Mouse (Mus musculus): ENCODE results near the gene Rap1gap. TPM values are rescaled to one million over a fixed set of nuclear protein-coding genes. Genes with fewer than 3 reads are reported as not detected.
A peak's percentile ranks its signal among the peaks of the same experiment; 100 is the strongest.

The Rap1gap gene
- total RNA-seq, 2 experiments from 2014 or later: 13.8 to 19.4 TPM

DNA sequence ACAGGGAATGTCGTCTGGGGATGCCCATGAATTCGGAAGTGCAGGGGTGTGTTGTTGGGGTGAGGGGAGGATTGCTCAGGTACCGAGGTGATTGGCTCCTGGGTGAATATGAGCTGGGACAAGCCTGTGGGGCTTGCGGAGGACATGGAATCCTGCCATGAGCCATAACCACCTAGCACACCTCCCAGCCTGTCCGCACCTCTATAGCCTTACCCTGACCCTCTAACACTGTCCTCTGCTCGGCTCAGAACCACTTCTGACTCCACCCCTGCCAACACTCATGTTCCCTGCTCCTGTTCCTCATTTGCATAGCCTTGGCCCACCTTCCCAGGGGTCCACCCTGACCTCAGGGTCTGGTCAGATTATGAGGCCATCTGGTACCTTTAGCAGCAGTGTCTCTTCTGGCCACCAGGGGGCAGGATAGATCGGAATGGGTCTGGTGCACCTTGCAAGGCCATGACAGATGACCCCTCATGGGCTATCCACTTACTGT lies 18.5 kb downstream of the Rap1gap start:
- no peak for DNase-seq (ENCODE audit: low spot score)
- intact Hi-C loops (cut with DNase I): loop anchor here (1.0 to 5.0 kb wide), 2 partner anchors 39 to 154 kb away; no protein-coding TSS in a partner anchor

DNA sequence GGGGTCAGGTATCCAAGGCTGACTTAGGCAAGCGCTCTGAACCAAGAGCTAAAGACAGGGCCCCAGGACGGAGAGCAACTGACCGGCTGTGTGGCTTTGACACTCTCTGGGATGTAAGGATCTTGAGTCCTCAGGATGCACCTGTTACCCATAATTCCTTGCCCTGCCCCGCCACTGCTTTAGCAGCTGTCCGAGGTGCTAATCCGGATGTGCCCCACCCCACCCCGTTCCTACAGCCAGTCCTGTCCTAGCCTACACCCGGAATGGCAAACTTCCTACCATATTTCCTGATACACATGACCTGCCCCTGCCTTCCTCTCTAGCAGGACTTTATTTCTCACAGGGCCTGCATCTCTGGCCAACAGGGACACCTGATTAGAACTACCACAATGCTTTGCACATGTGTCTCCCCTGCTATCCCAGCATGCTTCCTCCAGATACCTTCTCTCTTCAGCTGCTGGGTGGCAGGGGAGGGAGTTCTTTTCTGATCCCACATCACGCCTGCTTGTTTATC lies 20.4 kb downstream of the Rap1gap start:
- no peak for DNase-seq (ENCODE audit: low spot score)
- intact Hi-C loops (cut with DNase I): loop anchor here (5.0 kb wide), 1 partner anchor 152 kb away; no protein-coding TSS in a partner anchor

DNA sequence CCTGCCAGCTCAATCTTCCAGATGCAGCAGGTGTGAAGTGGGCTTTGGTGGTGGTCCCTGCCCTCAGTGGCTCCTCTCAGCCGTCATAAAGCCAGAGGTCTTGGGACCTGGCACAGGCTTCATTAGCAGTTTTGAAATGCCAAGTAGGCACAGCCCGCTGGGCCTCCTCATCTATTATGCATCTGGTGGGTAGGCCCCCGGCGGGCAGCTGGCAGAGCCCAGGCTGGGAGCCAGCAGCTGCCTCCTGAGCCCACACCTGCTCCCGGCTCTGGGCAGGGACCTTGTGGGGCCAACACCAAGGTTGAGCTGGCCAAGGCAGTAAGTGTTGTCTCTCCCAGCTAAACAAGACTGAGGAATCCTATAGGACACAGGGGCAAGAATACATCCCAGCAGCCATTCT lies 21.8 kb downstream of the Rap1gap start:
- no peak for DNase-seq (ENCODE audit: low spot score)

DNA sequence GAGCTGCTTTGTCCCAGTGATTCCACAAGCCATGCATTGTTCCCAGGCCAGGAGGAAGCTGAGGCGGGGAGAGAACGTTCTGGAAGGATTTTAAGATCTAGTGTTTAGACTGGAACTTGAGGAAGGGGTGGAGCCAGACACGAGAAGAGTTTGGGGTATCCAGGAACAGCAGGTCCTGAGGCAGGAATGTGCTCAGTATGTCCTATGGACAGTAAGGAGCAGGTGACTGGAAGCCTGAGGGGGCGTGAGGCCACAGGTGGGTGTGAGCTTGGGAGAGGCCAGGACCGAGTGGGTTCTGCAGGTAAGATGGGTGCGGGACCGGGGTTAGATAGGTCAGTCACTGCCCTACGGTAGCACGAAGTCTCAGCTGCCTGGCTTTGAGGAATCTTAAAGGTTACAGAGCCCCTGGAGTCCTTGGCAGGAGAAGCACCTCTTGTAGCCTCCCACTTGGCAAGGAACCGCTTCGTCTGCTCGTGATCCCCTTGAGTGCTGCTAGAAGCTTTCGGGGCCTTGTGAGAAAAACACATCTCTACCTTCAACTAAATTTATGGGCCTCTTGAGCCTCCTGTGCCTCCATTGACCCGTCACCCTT lies 22.8 kb downstream of the Rap1gap start:
- intact Hi-C loops (cut with DNase I): no loop called here
- no peak for DNase-seq (ENCODE audit: low spot score)

More for the DNA sequence above, 21.8 kb downstream of the Rap1gap start:
- intact Hi-C loops (cut with DNase I): no loop called here

DNA sequence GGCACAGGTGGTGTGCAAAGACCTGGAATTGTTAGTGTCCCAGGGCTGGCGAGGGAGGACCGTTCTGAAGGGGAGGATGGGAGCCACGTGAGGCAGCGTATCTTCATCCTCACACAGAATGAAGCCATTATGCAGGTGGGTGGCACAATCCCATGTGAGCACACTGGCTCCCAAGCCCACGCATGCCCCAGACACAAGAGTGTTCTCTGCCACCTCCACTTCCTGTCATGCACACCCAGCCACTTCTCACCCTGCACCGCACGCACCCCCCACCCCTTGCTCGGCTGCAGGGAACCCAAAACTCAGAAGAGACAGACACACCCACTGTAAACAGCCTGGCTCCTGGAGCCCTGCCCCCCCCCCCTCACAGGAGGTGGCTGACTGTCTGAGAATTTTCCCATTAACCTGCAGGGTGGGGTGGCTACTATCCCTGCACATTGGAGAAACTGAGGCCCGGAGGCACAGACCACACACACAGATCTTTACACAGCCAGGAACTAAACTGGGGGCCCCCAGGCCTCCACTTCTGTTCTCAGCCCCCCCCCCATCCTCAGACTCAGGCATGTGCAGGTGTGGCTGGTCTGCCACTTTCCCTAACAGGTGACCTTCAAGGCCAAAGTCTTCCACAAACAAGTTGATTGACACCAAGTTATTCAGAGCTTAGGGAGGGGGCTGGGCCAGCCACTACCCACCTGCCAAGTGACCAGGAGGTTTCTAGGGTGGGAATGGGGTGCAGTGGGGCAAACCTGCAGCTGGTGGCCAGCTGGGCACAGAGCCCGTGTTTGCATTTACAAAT lies 27.8 kb downstream of the Rap1gap start:
- DNase-seq (ENCODE audit: low spot score): no peak
- intact Hi-C loops (cut with DNase I): no loop called here

DNA sequence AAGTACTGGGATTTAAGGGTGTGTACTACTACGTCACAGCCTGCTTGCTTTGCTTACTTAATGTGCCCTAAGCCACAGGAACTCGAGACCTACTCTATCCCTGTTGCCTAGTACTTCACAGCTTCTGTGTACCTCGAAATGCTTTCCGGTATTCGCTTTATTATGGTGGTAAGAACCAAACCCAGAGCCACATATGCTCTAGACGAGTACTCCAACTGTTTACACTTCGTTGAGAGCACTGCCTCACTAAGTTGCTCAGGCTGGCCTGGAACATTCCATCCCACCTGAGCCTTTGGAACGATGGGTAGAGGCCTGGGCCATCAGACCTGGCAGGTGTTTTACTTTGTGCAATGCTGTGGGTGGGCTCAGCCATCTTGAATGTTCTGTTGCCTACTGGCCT lies 30.8 kb downstream of the Rap1gap start:
- intact Hi-C loops (cut with DNase I): no loop called here

DNA sequence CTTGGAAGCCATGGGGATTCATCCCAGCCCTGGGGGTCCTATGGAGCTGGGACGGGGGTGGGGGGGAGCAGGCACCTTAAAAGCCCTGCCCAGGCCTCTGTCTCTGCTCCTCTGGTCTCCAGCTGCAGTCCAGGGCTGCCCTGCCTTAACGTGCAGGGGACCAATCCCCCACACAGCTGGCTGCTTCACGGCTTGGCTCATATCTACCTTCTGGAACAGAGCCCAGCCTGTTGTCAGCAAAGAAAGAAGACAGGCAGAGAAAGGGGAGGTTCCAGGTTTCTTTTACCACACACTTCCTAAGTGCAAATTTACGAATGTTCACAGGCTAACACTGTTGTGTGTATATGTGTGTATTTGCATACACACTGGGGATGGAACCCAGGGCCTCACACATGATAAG lies 31.4 kb downstream of the Rap1gap start:
- intact Hi-C loops (cut with DNase I): no loop called here
- no peak for DNase-seq (ENCODE audit: low spot score)

More for the DNA sequence above, 30.8 kb downstream of the Rap1gap start:
- DNase-seq (ENCODE audit: low spot score): no peak

DNA sequence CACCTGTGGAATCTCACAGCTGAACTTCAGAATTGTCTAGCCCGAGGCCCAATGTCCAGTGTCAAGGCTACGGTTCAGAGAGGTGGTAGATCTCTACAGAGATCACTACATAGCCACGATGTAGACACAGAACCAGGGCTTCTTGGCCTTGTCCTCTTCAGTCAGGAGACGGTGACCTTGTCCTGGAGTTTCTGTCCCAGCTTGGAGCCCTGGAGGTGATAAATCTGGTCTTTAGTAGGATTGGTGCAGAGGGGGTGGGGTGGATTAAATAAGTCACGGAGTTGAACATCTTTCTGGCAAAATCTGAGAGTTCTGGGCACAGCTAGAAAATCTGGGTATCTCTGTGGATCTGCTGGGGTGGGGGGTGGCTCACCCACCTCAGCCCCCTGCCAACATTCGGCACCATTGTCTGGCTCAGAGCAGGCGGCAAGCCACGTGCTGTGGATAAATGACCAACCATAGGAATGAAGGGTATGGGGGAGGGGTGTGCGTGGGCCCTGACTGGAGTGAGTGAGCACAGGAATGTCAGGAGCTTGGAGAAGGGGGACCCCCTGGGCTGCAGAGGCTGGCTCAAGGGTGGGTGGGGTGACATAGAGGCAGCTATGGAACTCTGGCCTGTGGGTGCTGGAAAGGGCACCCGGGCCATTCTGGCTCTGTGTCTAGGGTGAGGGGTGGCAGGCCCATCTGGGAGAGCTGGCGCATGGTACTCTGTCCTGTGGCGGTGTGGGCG lies 32.8 kb downstream of the Rap1gap start:
- DNase-seq (ENCODE audit: low spot score): no peak
- intact Hi-C loops (cut with DNase I): no loop called here

DNA sequence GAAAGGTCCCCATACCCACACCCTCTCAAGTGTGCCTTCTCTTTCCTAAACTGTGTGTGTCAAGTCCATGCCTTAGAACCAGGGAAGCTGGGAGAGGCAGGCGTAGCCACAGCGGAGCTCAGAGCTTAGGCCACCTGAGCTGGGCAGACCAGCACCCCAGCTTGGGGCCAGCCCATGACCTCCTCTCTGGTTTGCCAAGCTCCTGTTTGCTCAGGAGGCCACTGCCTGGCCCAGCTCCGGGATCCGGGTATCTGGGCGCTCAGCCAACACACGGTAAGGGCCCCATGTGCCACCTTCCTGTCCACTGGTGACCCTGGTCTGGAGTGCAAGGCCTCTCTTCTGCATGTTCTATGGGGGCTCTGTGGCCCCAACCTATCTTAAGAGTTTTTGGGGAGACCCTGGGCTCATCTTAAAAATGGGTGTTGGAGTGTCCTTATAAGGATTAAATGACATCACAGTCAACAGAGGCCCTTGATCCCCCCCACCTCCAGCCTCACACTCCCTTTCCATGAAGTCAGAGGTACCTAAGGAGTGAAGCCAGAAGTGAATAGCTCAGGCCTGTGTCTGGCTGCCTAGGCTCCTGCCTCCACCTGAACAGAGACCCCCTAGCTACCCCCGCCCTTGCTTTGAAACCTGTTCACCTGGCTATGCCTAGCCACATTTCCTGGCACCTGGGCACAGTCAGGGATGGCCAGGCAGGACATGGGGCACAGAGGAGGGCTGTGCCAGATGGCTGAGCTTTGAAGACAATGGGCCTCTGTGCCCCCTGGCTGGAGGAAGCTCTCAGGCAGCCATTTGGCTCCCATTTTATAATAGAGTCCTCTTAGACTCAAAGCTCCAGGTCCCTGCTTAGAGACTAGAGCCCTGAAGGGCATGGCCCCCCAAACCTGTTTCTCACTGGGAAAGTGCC lies 33.8 kb downstream of the Rap1gap start:
- no peak for DNase-seq (ENCODE audit: low spot score)
- intact Hi-C loops (cut with DNase I): no loop called here

DNA sequence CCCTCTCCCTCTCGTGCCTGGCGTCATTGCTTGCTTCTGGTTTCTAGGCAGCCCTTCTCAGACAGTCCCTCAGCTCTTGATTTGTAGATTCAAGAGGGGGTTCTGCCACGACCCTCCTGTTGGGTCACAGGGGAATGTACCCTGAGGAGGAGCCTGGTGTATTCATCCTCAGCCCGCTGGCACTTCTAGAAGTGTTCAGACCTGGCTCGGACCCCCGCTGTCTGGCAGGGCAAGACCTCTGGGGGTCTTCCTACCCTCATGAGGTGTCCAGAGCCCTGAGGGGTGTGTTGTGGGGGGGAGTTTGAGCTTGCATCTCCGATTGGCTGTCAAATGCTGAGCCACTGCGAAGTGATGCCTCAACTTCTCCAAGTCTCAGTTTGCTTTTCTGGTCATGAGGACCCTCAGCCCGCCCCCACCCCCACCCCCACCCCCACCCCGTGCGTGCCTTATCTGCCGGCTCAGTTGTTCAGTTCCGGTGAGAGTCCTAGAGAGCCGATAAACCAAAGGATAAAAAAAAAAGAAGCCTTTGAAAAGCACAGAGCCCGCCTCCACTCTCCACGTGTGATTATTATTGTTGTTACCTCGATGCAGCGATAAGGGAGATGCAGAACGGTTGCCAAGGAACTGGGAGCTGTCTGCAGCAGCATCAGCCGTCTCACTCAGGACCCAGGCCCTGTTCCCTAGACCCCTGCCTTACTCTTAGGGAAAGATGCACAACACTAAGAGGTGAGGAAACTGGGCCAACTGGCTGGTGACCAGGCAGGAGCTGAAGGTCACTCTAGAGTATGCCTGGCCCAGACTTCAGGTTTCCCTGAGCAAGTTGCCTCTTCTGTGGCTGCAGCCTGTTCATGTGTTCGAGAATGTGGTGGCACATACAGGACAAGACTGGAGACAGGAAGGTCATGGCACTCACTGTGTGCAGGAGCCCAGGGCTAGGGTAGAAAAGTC lies 35.0 kb downstream of the Rap1gap start:
- intact Hi-C loops (cut with DNase I): no loop called here
- no peak for DNase-seq (ENCODE audit: low spot score)

DNA sequence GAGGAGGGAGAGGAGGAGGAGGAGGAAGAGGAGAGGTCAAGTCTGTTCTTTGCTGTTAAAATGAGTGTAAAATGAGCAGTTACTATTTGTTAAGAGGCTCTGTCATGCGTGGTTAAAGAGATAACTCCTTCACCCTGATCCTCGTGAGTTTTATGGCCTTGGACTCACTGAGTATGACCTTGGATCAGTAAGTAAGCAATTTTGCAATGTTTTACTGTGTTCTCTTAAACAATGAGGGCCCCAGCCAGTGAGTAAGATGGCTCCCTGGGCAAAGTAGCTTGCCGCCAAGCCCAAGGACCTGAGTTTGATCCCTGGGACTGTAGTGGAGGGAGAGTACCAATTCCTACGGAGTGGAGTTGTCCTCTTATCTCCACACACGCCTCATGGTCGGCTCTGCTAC lies 36.4 kb downstream of the Rap1gap start:
- intact Hi-C loops (cut with DNase I): no loop called here
- no peak for DNase-seq (ENCODE audit: low spot score)

DNA sequence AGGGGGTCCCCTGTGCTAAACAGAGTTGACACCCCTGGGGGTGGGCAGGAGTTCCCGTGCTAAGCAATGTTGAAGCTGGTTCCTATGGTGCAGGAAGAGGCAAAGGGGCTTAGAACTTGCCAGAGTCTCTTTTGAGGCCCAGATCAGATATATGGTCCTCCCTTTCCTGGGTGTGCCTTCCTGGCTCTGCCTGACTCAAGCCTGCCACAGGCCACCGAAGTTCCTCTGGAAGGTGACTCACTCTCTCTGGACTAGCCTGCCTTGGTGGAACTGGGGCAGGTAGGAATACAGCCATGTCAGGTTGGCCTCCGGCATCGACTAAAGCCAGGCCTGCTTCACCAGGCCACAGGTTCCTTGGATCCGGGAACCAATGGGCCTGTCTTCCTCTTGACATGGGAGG lies 38.6 kb downstream of the Rap1gap start:
- intact Hi-C loops (cut with DNase I): no loop called here
- DNase-seq (ENCODE audit: low spot score): no peak

DNA sequence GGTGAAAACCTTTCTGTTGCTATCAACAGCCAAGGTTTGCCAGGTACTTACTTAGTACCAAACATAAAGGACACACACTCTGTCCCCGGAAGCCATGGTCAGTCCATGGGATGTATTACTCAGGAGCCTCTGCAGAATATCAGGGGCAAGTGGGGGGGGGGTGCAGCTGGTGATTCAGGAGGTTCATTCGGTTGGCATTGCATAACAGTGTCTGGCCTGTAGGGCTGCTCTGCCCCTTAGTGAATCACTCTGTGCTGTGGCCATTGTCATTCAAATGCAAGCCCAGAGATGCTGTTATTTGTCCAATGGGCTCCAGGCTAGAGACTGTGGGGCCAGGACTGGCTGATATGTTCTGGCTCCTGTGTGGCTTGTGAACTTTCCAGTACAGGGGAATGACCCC lies 40.0 kb downstream of the Rap1gap start:
- intact Hi-C loops (cut with DNase I): no loop called here
- no peak for DNase-seq (ENCODE audit: low spot score)

DNA sequence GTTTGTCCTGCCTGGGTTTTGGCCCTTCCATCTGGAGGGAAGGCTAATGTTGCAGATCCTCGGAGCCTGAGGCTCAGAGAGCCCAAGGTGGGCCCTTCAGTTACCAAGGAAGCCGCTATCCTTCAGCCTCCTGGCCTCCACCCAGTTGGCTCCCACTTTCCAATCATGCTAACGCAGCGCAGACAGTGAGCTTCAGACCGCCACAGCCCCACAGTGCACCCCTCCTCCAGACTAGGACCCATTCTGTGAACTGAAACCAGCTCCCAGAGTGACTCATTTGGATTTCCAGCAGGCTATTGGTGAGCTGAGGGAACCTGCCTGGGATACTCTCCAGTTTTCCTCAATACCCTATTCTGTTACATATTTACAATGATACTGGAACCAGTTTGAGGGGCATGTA lies 40.9 kb downstream of the Rap1gap start:
- intact Hi-C loops (cut with DNase I): no loop called here
- no peak for DNase-seq (ENCODE audit: low spot score)

DNA sequence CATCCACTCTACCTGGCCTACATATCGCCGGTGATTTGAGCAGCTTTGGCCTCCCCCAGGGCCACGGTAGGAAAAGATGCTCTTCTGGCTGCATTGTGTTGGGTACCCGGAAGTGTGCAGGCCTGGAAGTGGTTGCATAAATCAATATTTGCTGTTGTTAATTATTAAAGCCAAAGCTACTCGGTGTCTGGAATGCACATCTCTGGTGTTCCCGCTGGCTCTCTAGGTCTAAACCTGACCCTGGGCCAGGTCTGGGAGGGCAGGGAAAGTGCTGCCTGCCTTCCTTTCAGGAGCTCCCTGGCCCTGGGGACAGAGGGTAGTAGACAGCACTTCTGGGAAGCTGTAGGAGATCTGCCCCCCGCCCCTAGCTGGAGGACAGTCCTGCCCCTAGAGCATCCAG lies 42.0 kb downstream of the Rap1gap start:
- no peak for DNase-seq (ENCODE audit: low spot score)
- intact Hi-C loops (cut with DNase I): no loop called here

DNA sequence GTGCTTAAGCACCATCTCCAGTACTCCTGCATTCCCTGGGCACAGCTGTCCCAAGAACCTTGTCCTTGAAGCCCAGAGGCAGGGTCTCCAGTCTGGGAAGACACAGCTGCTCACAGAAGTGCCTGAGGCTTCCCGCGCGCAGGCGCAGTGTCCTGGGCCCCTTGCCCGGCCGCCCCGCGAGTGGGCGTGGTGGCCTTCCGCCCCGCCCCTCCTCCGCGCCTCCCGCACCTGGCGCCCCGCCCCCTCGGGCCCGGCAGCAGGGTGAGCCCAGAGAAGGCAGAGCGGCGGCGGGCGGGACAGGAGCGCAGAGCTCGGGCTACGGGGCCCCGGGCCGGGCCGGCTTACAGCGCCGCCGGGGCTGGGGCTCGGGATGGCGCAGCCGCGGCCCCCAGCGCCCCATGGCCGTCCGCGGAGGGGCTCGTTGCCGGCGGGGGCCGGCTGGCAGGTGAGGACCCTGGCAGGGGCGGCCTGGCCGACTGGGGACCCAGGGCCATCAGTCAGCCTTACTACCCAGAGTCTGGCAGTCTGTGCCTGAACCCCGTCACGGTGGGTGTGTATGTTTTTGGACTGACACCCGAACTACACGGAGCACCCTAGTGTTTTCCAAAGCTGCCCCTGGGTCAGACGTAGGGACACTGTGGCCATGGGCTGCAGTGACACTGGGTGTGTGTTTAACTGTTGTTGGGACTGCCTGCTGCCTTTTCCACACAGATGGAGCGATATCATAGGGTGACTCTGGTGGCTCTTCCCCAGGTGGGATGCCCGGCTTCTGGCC lies 42.9 kb downstream of the Rap1gap start:
- peak; percentile 52 for DNase-seq (ENCODE audit: low spot score)
- intact Hi-C loops (cut with DNase I): no loop called here

DNA sequence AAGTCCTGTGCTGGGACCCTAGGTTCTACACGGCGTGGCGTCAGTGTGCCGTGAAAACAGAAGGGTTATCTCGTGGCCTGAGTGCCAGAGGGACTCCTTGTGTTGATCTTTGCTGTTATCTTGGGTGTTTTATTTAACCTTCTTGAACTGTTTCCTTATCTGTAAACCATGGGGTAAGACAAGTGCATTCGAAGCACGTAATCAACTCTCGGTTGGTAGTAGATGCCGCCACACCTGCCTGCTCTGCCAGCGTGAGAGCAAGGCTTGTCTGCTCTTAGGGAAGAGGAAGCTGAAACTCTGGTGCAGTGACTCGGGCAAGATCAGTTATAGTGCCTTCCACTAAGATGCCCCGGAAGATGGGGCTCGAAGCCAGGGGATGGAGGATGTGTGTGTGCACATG lies 48.4 kb downstream of the Rap1gap start:
- DNase-seq (ENCODE audit: low spot score): no peak
- intact Hi-C loops (cut with DNase I): no loop called here
